Mouse (Mus musculus): ENCODE measurements at regions not wholly inside any gene's neighbourhood (a gene's known extent, or its start where the extent isn't known, plus 50 kb on each side); places are given as distances from the start of the nearest gene placed in this dataset.

- no peak for DNase-seq (ENCODE audit: low spot score in 2 of 2)
Observed at GRCm38 (mm10) chr7:129048023-129048422, 208.8 kb upstream of the Plpp4 start.

- DNase-seq (ENCODE audit: low spot score in 2 of 2): peak; percentile 3 to 20
Observed at GRCm38 (mm10) chr7:129049726-129050125, 207.1 kb upstream of the Plpp4 start.

GRCm38 (mm10) chr7:129050675-129051074, 206.2 kb upstream of the Plpp4 start:
- DNase-seq (ENCODE audit: low spot score in 2 of 2): no peak

DNA sequence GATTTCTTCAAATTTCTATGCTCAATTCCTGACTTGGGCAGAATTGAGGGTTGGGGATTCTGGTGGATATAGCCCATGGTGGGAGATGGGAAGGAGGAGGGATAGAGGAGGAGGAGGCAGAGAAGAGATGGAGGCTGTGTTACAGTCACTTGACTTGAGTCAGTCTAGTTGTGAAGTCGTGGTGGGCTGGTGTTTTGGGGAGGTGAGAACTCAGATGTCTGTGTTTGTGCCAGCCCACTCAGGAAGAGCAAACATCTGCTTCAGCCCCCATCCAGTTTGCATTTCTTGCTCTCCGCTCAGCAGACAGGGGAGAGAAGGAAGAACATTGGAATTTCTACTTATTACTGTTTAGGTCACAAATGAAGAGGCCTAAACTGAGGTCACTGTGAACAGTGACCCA, 189.9 kb upstream of the Plpp4 start:
- DNase-seq (ENCODE audit: low spot score in 2 of 2): peak; percentile 27 to 47

DNA sequence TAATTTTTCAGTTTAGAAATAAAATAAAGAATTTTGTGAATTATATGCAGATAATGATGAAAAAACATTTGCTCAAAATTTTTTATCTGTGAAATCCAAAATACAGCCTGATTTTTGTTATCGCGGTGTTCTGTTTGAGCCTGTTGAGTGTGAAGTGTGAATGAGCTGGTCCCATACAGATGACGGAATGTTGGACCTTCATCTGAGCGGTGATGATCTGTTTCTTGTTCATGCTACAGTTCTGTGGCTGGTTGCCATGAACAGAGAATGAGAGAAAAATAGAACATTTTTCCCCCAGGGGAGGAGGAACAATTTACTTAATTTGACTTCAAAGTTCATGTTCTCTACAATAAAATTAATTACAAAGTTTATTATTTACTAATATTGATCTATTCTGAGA, 188.7 kb upstream of the Plpp4 start:
- DNase-seq (ENCODE audit: low spot score in 2 of 2): no peak

GRCm38 (mm10) chr7:129079786-129080185, 177.0 kb upstream of the Plpp4 start:
- DNase-seq (ENCODE audit: low spot score in 2 of 2): no peak

DNA sequence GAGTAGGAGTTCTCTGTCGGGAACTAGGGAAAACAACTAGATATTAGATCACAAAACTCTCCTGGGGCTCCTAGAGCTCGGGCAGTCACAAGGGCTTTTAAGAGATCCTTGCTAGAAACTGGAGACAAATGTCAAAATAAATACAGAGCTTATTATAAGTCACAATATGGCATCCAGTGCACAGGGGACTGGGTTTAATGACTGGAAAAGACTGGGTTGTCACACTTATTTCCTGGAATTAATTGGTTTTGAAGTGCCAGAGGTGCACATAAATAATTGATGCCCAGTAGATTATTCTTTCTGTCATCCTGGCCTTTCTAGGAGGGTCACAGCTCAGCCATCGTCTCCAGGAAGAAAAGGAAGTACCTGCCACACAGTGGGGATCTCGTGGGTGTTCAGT, 165.4 kb upstream of the Plpp4 start:
- DNase-seq (ENCODE audit: low spot score in 2 of 2): no peak

DNA sequence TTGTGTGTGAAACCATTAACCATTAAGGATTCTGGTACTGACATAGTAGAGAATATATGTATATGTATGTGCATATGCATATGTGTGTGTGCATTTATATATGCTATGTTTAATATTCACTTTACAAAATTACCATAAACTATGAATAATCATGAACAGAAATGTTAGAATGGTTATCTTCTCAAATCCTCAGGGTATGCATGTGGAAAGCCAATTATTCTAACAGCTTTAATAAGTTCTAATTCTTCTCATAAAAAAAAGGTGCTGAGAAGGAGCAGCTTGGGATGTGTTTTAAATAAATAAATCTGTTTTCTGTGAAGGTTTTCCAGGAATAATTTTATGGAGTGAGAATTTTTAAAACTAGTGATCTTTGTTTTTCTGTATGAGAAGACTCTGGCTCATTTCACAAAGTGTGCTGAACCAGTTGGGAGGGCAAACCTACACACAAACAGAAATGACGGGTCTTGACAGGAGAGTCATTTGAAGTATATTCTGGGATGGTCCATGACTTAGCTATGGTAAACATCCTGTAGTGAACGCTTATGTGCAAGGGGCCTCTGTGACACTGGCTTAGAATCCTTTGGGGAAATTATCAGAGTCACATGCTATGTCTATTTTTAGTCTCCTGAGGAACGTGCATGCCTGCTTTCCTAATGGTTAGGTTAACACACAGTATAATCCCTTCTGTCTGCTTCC, 160.3 kb upstream of the Plpp4 start:
- DNase-seq (ENCODE audit: low spot score in 2 of 2): no peak

GRCm38 (mm10) chr7:129102437-129102836, 154.4 kb upstream of the Plpp4 start:
- no peak for DNase-seq (ENCODE audit: low spot score in 2 of 2)

GRCm38 (mm10) chr7:129134176-129134575, 122.7 kb upstream of the Plpp4 start:
- DNase-seq (ENCODE audit: low spot score in 2 of 2): no peak

DNA sequence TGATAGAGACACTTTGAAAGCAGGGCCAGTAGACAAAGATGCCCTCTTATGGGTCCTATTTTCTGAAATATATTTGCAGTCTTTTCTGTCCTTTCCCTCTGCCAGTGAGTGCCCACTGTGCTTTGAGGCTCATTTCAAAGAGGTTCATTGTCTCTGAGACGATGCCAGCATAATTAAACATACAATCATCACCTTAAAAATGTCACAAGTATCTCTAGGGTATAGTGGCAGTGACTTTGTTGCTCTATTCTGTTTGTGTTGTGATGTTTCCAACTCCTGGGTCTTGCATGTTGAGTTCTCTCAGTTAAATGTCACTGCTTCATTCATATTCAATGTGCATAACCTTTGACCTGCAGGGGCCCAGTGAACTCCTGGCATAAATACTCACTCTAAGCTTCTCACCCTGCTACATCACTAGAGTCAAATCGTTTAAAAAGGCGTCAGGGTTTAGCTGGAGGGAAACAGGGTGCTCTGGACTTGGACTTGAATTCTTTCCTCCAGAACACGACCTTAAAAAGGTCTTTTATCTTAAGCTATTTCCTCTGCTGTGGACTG, 122.1 kb upstream of the Plpp4 start:
- no peak for DNase-seq (ENCODE audit: low spot score in 2 of 2)

GRCm38 (mm10) chr7:129137303-129137990, 119.4 kb upstream of the Plpp4 start:
- no peak for DNase-seq (ENCODE audit: low spot score in 2 of 2)

DNA sequence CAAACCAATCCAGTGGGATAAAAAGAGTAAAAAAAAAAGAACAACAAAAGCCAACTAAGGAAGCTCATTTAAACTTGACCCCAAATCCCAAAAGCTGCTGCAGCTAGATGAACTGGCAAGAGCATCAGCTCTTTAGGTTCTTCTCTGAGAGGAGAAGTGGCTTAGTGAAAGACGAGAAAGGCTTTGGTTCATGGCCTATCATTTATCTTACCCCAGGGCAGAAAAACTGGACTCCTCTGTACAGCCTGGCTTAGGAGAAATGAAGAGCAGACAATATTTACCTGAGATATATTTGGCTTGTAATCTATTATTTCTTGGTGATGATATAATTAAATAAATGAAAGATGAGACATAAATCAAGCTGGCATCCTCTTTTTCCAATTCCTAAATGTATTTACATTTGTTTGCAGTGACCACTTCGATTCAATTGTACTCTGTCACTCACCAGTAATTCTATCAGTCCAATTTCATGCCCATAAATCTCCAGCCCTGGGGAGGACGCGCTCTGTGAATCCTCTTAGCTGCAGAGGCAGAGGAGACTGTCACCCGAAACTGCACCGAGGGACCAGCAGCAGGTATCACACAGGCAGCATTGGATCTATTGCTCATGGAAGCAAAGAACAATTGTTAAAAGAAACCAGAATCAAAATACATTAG, 114.8 kb upstream of the Plpp4 start:
- no peak for DNase-seq (ENCODE audit: low spot score in 2 of 2)

GRCm38 (mm10) chr7:129142599-129142949, 114.3 kb upstream of the Plpp4 start:
- DNase-seq (ENCODE audit: low spot score in 2 of 2): no peak

DNA sequence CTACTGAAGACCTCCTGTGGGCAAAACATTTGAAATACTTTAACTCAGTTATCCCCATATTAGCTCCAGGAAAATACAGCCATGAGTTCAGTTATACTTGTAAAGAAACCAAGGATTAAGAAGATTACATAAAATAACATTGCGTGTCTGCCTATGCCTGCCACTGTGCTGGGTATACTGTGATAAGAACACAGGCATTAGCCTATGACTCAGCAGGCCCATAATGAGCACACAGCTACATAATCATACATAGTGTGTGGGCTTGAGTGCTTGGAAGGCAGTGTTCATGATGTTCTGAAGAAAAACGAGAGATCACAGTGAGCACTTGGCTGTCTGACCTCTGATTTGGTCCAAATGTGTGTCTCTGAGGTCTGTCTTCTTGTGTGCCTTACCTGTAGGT, 101.3 kb upstream of the Plpp4 start:
- peak in 1 of 2 experiments; percentile 10 for DNase-seq (ENCODE audit: low spot score in 2 of 2)

GRCm38 (mm10) chr7:129169971-129170370, 86.9 kb upstream of the Plpp4 start:
- peak; percentile 8 to 39 for DNase-seq (ENCODE audit: low spot score in 2 of 2)

DNA sequence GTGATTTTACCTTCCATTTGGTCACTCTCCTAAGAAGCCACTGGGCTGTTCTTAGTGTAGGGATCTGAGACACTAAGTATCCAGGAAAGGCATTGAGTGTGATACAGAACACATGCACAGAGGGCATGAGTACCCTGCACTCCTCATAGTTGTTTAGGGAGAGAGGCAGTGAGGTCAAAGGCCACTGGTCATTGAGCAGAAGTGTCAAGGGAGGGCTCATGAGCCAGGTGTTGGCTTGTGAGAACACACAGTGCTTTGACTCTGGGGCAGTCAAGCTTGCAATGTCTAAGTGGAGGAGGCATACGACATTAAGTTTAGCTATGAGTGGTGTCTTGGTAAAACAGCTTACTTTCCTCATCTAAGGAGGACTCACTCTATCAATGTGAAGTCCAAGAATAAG, 65.9 kb upstream of the Plpp4 start:
- DNase-seq (ENCODE audit: low spot score in 2 of 2): no peak

- DNase-seq (ENCODE audit: low spot score in 2 of 2): no peak
Observed at GRCm38 (mm10) chr7:129207029-129207428, 49.8 kb upstream of the Plpp4 start.
